Mouse (Mus musculus) heart, postnatal 0 days (tissue): ENCODE measurements around the gene Sox13. TPM values are rescaled to one million over a fixed set of nuclear protein-coding genes. Genes with fewer than 3 reads are reported as not detected.

Experiments
- ATAC-seq: fragments of 200-750 bp; cut with Nextera tagmentation; 2 replicates; pipeline ENCODE4 v1.8.0; 2017; ENCODE audit warnings: low read depth, moderate number of reproducible peaks, moderate library complexity; ENCODE audit not compliant: insufficient read depth
- DNase-seq: peaks from one replicate; pipeline ENCODE4 v3.0.0-alpha.2; 2016; ENCODE audit warnings: low spot score
- H3K27ac ChIP-seq: fragments of 300-500 bp; sonication (generic); 2 replicates; pipeline ENCODE4 v1.5.1; 2014; ENCODE audit warnings: low read depth, mild to moderate bottlenecking
- H3K27me3 ChIP-seq: fragments of 300-500 bp; sonication (generic); 2 replicates; pipeline ENCODE4 v1.6.1; 2014; ENCODE audit warnings: low read length, mixed read lengths; ENCODE audit not compliant: control insufficient read depth, insufficient read depth
- H3K36me3 ChIP-seq: fragments of 300-500 bp; sonication (generic); replicated peaks from 2 replicates; pipeline ENCODE4 v1.6.1; 2014; ENCODE audit warnings: low read length, mixed read lengths; ENCODE audit not compliant: control insufficient read depth, insufficient read depth
- H3K4me1 ChIP-seq: fragments of 300-500 bp; sonication (generic); 2 replicates; pipeline ENCODE4 v1.6.1; 2014; ENCODE audit warnings: antibody characterized with exemption; ENCODE audit not compliant: control insufficient read depth, insufficient read depth
- H3K4me2 ChIP-seq: fragments of 300-500 bp; sonication (generic); 2 replicates; pipeline ENCODE4 v1.6.1; 2014; ENCODE audit warnings: low read depth, mild to moderate bottlenecking, low read length, moderate library complexity
- H3K4me3 ChIP-seq: fragments of 300-500 bp; sonication (generic); 2 replicates; pipeline ENCODE4 v1.5.1; 2014; ENCODE audit warnings: low read depth, low read length
- H3K9ac ChIP-seq: fragments of 300-500 bp; sonication (generic); replicated peaks from 2 replicates; pipeline ENCODE4 v1.6.1; 2014; ENCODE audit warnings: low read depth, low read length, mixed read lengths
- H3K9me3 ChIP-seq: fragments of 300-500 bp; sonication (generic); replicated peaks from 2 replicates; pipeline ENCODE4 v1.6.1; 2016; ENCODE audit warnings: low read length; ENCODE audit not compliant: control insufficient read depth
- CTCF ChIP-seq: IDR thresholded peaks from 2 replicates; pipeline ENCODE4 v1.5.1; 2016; ENCODE audit warnings: antibody characterized with exemption, control low read depth, low read depth
- EP300 ChIP-seq: IDR thresholded peaks from 2 replicates; pipeline ENCODE4 v1.6.1; 2016; ENCODE audit warnings: antibody characterized with exemption, low read depth
- WGBS: fragments of 180-500 bp; shearing (Covaris S2); extraction: QIAGEN DNeasy Blood & Tissue Kit; methylation state at CpG from one replicate; pipeline ENCODE4 v1.1.7; 2014; 5-methylcytosine and 5-hydroxymethylcytosine counted together
- polyA plus RNA-seq: library from polyadenylated mRNA; unstranded; fragments of >200 nt; fragmentation: Nextera tagmentation; extraction: Ambion mirVana; gene quantifications from 2 replicates; pipeline ENCODE4 v1.2.1, GENCODE M21; 2015
- total RNA-seq: library from RNA; depleted of rRNA; stranded (reverse); fragments of >200 nt; gene quantifications from 2 replicates; pipeline ENCODE4 v1.2.3, GENCODE M21; 2014; ENCODE audit warnings: low replicate concordance; rRNA removed

The Sox13 gene
- total and polyA plus RNA-seq, 2 experiments from 2014 or later, result 3.3 to 8.5 TPM

DNA sequence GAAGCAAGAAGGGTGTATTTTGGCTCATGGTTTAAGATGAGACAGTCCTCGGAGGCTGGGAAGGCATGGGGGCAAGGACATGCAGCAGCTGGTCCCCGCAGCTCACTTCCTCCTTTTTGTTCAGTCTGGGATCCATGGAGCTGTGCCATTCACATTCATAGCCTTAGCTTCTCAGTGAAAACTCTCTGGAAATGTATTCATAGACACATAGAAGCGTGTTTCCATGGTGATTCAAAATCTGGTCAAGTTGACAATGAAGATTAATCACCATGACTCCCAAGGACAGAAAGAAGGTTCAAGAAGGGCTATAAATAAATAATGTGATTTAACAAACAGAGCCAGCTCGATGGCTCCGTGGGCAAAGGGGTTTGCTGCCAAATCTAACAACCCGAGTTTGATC, 90.2 kb downstream of the Sox13 start:
- no peak overlapping the region for H3K9ac ChIP-seq
- H3K27me3 ChIP-seq, result peaks cover 24% of the 10 kb centered on the region
- H3K4me3 ChIP-seq, result no peak overlapping the region
- H3K9me3 ChIP-seq, result no peaks in the 10 kb centered on the region
- no peak overlapping the region for H3K4me2 ChIP-seq
- ATAC-seq, result no peak
- TF ChIP-seq EP300, result no peak
- TF ChIP-seq CTCF, result no peak
- H3K4me1 ChIP-seq, result no peaks in the 10 kb centered on the region
- H3K27ac ChIP-seq, result no peak overlapping the region
- no peak for DNase-seq
- 77% methylated on average over 6 of the region's 6 CpGs for WGBS
- no peaks in the 10 kb centered on the region for H3K36me3 ChIP-seq

DNA sequence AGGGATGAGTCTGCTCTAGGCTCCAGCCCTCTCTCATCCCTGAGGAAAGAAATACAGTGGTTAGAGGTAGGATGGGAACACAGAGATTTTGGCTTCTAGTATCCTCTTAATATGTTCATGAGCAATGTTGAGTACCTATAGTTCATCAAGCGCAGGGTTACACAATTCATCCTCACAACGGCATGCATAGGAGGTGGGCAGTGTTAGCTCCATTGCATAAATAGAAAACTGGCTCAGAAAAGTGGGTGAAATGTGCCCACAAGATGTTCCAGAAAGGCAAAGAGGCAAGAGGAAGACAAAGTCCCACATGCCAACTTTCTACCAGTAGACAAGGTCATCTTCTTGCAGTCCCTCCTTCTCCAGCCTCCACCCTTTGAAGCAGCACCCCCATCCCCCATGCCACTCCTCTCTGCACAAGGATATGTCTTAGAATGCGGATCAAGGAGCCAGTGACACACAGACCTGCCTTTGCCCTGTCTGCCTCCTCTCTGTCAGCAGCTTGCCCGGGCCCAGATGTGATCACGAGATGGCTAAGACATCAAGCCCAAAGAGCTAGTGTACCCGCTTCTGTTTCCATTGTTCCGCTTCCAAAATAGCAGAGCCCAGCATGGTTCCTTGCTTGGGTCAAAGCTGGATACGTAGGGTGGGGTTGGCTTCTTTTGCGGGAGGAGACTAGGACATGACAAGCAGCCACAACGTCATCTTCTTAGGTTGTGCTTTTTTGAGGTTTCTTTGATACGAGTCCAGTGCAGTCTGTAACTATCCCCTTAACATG, 91.3 kb downstream of the Sox13 start:
- no peak overlapping the region for H3K4me2 ChIP-seq
- no peaks in the 10 kb centered on the region for H3K9me3 ChIP-seq
- TF ChIP-seq CTCF (no peak), EP300 (no peak)
- WGBS, result 84% methylated on average over 11 of the region's 11 CpGs
- no peak overlapping the region for H3K4me3 ChIP-seq
- DNase-seq, result no peak
- ATAC-seq, result no peak
- H3K4me1 ChIP-seq, result no peaks in the 10 kb centered on the region
- no peak overlapping the region for H3K9ac ChIP-seq
- no peaks in the 10 kb centered on the region for H3K36me3 ChIP-seq
- no peak overlapping the region for H3K27ac ChIP-seq
- H3K27me3 ChIP-seq, result peaks cover 30% of the 10 kb centered on the region

Other genes starting within 250 kb of the Sox13 start
- gene Golt1a, start 114.6 kb downstream of the Sox13 start, total RNA-seq, result not detected in 2 replicates
- gene Golt1a, start 114.6 kb downstream of the Sox13 start, polyA plus RNA-seq, result not detected in 2 replicates
- not detected in 2 replicates for gene Kiss1, start 102.5 kb downstream of the Sox13 start, total RNA-seq
- not detected in 2 replicates for gene Kiss1, start 102.5 kb downstream of the Sox13 start, polyA plus RNA-seq
- gene Ren1, start 73.9 kb downstream of the Sox13 start, total RNA-seq, result not detected in 2 replicates
- 0.07 and 0.52 TPM in 2 replicates for gene Ren1, start 73.9 kb downstream of the Sox13 start, polyA plus RNA-seq
- gene Etnk2, start 60.8 kb downstream of the Sox13 start, total RNA-seq, result 0.31 and 1.3 TPM in 2 replicates
- gene Etnk2, start 60.8 kb downstream of the Sox13 start, polyA plus RNA-seq, result 0.41 and 0.97 TPM in 2 replicates
- gene Snrpe, start 185.9 kb upstream of the Sox13 start, total RNA-seq, result 143 and 157 TPM in 2 replicates
- gene Snrpe, start 185.9 kb upstream of the Sox13 start, polyA plus RNA-seq, result 314 and 316 TPM in 2 replicates
- gene Zbed6, start 236.5 kb upstream of the Sox13 start, total RNA-seq, result 7.3 and 18.8 TPM in 2 replicates
- not detected in 2 replicates for gene Zbed6, start 236.5 kb upstream of the Sox13 start, polyA plus RNA-seq
- 2.6 and 8.6 TPM in 2 replicates for gene Gm38394, start 236.9 kb upstream of the Sox13 start, total RNA-seq
- 2.0 and 2.1 TPM in 2 replicates for gene Gm38394, start 236.9 kb upstream of the Sox13 start, polyA plus RNA-seq